Mouse (Mus musculus): ENCODE data around the gene L3mbtl2. TPM values are rescaled to one million over a fixed set of nuclear protein-coding genes. Genes with fewer than 3 reads are reported as not detected.

L3mbtl2 gene
- total RNA-seq, 2 experiments from 2014 or later, result 9.6 to 10.8 TPM

DNA sequence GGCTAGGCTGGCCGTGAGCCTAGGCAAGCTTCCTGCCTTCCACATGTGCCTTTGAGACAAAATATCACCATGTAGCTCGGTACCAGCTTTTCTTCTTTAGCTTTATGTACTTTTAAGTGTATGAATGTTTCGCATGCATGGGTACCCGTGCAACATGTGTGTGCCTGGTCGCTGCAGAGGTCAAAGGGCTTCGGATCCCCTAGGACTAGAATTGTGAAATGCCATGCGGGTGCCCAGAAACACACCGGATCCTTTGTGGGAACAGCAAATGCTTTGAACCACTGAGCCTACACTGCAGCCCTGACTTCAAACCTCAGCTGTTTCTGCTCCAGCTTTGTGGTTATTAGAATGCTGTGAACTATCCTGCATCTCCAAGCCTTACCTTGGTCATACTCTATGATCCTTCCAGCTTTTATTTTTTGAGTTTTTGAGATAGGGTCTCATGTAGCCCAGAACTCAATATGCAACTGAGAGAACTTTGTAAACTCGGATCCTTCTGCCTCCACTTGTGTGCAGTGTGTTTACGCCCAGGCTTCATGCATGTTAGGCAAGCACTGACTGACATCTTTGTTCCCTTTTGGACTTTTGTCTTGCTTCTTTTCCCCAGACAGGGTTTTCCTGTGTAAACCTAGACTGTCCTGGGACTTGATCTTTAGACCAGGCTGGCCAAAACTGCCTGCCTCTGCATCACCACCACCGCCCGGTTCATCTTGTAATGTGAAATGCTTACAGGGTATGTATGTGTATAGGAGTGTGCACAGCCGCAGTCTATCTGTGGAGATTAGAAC, 38.8 kb downstream of the L3mbtl2 start:
- DNase-seq (ENCODE audit: low spot score), result no peak
- intact Hi-C loops (cut with DNase I), result no loop called here

DNA sequence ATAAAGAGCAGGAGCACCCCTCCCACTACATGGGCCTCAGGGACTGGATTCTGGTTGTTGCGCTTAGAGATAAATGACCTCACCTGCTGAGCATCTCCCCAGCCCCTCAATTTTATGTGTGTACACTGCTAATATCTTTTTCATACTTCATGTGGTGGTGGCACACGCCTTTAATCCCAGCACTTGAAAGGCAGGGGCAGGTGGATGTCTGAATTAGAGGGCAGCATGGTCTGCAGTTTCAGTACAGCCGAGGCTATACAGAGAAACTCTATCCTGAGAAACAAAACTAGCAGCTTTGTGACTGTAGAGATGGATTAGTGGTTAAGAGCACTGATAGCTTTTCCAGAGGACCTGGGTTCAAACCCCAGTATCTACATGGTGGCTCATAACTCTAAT, 39.4 kb downstream of the L3mbtl2 start:
- intact Hi-C loops (cut with DNase I), result no loop called here
- no peak for DNase-seq (ENCODE audit: low spot score)

- no peak for DNase-seq (ENCODE audit: low spot score)
- intact Hi-C loops (cut with DNase I), result no loop called here
Measured at GRCm38 (mm10) chr15:81708991-81709390, 45.3 kb downstream of the L3mbtl2 start.

- intact Hi-C loops (cut with DNase I), result no loop called here
- DNase-seq (ENCODE audit: low spot score), result no peak
Measured at GRCm38 (mm10) chr15:81709686-81710085, 46.0 kb downstream of the L3mbtl2 start.

- no peak for DNase-seq (ENCODE audit: low spot score)
- intact Hi-C loops (cut with DNase I), result no loop called here
Measured at GRCm38 (mm10) chr15:81710801-81711200, 47.1 kb downstream of the L3mbtl2 start.

- no peak for DNase-seq (ENCODE audit: low spot score)
- intact Hi-C loops (cut with DNase I), result no loop called here
Measured at GRCm38 (mm10) chr15:81713742-81714141, 50.1 kb downstream of the L3mbtl2 start.

DNA sequence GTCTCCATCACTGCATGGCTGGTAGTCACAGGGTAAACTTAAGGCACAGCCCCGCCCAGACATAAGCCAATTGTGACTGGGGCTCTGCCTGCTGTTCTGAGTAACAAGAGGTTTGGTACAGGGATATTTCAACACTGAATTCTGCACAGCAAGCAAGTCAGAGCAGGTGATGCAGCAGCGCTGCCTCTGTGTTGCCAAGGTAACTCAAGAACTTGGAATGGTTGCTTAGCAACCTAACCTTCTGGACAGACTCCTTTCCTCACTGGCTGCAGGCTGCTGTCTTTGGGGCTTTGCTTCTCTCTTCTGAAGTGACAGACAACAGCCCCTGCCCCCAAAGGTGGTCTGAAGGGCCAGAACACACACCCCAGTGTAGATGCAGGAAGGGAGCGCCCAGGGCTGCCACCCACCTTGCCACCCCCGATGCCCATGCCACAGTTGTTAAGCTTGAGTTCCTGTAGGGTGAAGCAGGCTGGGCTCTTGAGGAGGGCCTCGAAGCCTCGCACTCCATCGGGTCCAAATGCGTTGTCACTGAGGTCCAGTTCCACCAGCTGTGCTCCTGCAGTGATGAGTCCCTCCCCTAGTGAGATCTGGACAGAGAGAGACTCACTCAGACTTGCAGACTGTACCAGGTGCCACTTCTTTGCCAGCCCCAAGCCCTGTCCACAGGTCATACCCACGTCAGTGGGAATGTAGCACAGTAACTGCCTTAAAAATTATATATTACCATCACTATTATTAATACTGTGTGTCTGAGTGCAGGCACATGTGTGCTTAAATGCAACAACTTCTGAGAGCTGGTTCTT, 54.8 kb downstream of the L3mbtl2 start:
- intact Hi-C loops (cut with DNase I), result no loop called here
- DNase-seq (ENCODE audit: low spot score), result no peak

GRCm38 (mm10) chr15:81719139-81719531, 55.4 kb downstream of the L3mbtl2 start:
- intact Hi-C loops (cut with DNase I), result no loop called here
- no peak for DNase-seq (ENCODE audit: low spot score)

DNA sequence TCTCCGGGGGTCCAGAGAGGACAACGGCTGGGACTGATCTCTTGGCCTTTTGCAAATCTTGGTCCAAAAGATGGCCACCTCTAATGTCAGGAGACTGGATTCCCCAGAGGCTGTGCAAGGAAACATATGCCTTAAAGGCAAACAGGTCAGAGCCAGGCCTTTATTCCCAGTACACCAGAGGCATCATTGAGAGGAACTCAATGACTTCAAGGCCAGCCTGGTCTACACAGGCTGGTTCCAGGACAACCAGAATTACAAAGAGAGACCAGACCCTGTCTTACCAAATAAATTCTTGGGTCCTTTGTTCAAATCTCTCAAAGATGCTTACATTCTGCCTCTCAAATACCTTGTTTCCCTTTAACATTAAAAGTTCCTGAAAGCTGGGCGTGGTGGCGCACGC, 58.7 kb downstream of the L3mbtl2 start:
- intact Hi-C loops (cut with DNase I), result no loop called here

DNA sequence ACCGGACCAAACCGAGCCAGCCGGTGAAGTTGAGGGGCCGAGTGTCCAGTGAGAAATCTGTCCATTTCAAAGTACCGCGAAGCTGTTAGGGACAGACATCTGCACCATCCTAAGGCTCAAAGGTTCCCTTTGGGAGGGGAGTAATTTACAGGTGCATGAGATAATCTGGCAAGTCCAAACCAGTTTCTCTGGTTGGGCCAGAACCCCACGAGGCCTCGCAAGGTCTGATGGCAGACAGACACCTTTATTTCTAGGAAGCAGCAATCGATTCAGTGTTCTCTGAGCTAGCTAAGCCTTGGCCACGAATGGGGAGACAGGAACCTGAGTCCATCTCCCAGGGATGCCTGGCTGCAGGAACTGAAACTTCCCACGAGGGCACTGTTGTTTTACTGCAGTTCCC, 60.0 kb downstream of the L3mbtl2 start:
- no peak for DNase-seq (ENCODE audit: low spot score)
- intact Hi-C loops (cut with DNase I), result no loop called here

More for the DNA sequence above, 58.7 kb downstream of the L3mbtl2 start:
- no peak for DNase-seq (ENCODE audit: low spot score)

GRCm38 (mm10) chr15:81725965-81726364, 62.3 kb downstream of the L3mbtl2 start:
- intact Hi-C loops (cut with DNase I), result no loop called here

GRCm38 (mm10) chr15:81729241-81729791, 65.6 kb downstream of the L3mbtl2 start:
- DNase-seq (ENCODE audit: low spot score), result peak; percentile 17
- intact Hi-C loops (cut with DNase I), result no loop called here

More at GRCm38 (mm10) chr15:81725965-81726364, 62.3 kb downstream of the L3mbtl2 start:
- DNase-seq (ENCODE audit: low spot score), result no peak

- intact Hi-C loops (cut with DNase I), result loop anchor here (2.0 kb wide), 1 partner anchor 15 kb away; the partner anchor contains the start of genes Rangap1 and Zc3h7b
- DNase-seq (ENCODE audit: low spot score), result peak; percentile 98
Measured at GRCm38 (mm10) chr15:81729792-81730635, 66.3 kb downstream of the L3mbtl2 start.

- DNase-seq (ENCODE audit: low spot score), result no peak
- intact Hi-C loops (cut with DNase I), result no loop called here
Measured at GRCm38 (mm10) chr15:81735075-81735474, 71.4 kb downstream of the L3mbtl2 start.

Other genes starting within 250 kb of the L3mbtl2 start
- 100 to 1,000 TPM; 116 to 128 TPM for gene Rbx1, start 197.6 kb upstream of the L3mbtl2 start, total RNA-seq (2021)
- gene Ep300, start 78.5 kb upstream of the L3mbtl2 start, total RNA-seq (2021), result 10 to 100 TPM; 35.4 to 51.9 TPM
- gene Chadl, start 33.4 kb downstream of the L3mbtl2 start, total RNA-seq (2021), result 1 to 10 TPM; 1.3 to 1.6 TPM
- gene Zc3h7b, start 81.2 kb downstream of the L3mbtl2 start, total RNA-seq (2021), result 10 to 100 TPM; 70.3 to 72.9 TPM
- gene Rangap1, start 81.6 kb downstream of the L3mbtl2 start, total RNA-seq (2021), result 10 to 100 TPM; 22.7 to 27.5 TPM
- gene Tef, start 138.5 kb downstream of the L3mbtl2 start, total RNA-seq (2021), result 100 to 1,000 TPM in 1 of 2 experiments, 10 to 100 TPM in 1; 64.1 to 135 TPM
- 10 to 100 TPM; 66.9 to 95.5 TPM for gene Tob2, start 194.9 kb downstream of the L3mbtl2 start, total RNA-seq (2021)
- gene Phf5a, start 208.0 kb downstream of the L3mbtl2 start, total RNA-seq (2021), result 10 to 100 TPM; 29.7 to 38.0 TPM
- 1,000 to 10,000 TPM; 2,060 to 2,092 TPM for gene Aco2, start 208.4 kb downstream of the L3mbtl2 start, total RNA-seq (2021)